Mouse (Mus musculus) CD4-positive helper T cell, adult 2 months (primary cell): ENCODE measurements at regions not wholly inside any gene's neighbourhood (a gene's known extent, or its start where the extent isn't known, plus 50 kb on each side); places are given as distances from the start of the nearest gene placed in this dataset.
"Not testable (repeated sequence)": the region's sequence is repeated elsewhere in the genome, so short reads cannot be mapped to it uniquely, and the experiment has no call there.

ENCODE experiments used
- DNase-seq: peaks from one replicate; pipeline ENCODE4 v3.0.0-alpha.2; 2012; ENCODE audit warnings: low read depth, missing footprints, low spot score

- no peak for DNase-seq
Observed at GRCm38 (mm10) chr3:82290373-82290772, 67.5 kb upstream of the Map9 start.

GRCm38 (mm10) chr3:82288996-82289395 lies 68.8 kb upstream of the Map9 start:
- DNase-seq: no peak

GRCm38 (mm10) chr3:82276977-82277714 lies 80.7 kb upstream of the Map9 start:
- no peak for DNase-seq

GRCm38 (mm10) chr3:82275822-82276203 lies 82.0 kb upstream of the Map9 start:
- DNase-seq: no peak

- no peak for DNase-seq
Observed at GRCm38 (mm10) chr3:82274945-82275821, 82.7 kb upstream of the Map9 start.

GRCm38 (mm10) chr3:82274196-82274937 lies 83.5 kb upstream of the Map9 start:
- DNase-seq: no peak

- DNase-seq: not testable (repeated sequence)
Observed at GRCm38 (mm10) chr3:82273511-82273910, 84.3 kb upstream of the Map9 start.

GRCm38 (mm10) chr3:82271965-82272364 lies 85.9 kb upstream of the Map9 start:
- DNase-seq: no peak

GRCm38 (mm10) chr3:82265941-82266340 lies 91.9 kb upstream of the Map9 start:
- no peak for DNase-seq

GRCm38 (mm10) chr3:82261976-82262375 lies 95.9 kb upstream of the Map9 start:
- DNase-seq: no peak

- DNase-seq: no peak
Observed at GRCm38 (mm10) chr3:82259986-82260652, 97.7 kb upstream of the Map9 start.

GRCm38 (mm10) chr3:82250796-82251261 lies 105.2 kb upstream of the Gucy1a1 start:
- DNase-seq: no peak

GRCm38 (mm10) chr3:82249968-82250795 lies 104.6 kb upstream of the Gucy1a1 start:
- no peak for DNase-seq

- DNase-seq: no peak
Observed at GRCm38 (mm10) chr3:82236377-82237057, 90.9 kb upstream of the Gucy1a1 start.

GRCm38 (mm10) chr3:82234306-82234705 lies 88.7 kb upstream of the Gucy1a1 start:
- DNase-seq: no peak

GRCm38 (mm10) chr3:82223379-82223778 lies 77.8 kb upstream of the Gucy1a1 start:
- DNase-seq: no peak

- DNase-seq: no peak
Observed at GRCm38 (mm10) chr3:82221924-82222323, 76.3 kb upstream of the Gucy1a1 start.

GRCm38 (mm10) chr3:82219192-82219885 lies 73.8 kb upstream of the Gucy1a1 start:
- not testable (repeated sequence) for DNase-seq
